Mouse (Mus musculus) olfactory bulb, adult 2 months (tissue): ENCODE measurements around the gene Nmur1.

Experiments used
- CTCF ChIP-seq: fragments of 200-500 bp; IDR thresholded peaks from 2 replicates; pipeline ENCODE4 v1.5.1; 2012; ENCODE audit warnings: low read depth, mild to moderate bottlenecking, low read length, moderate library complexity; ENCODE audit not compliant: insufficient read depth
- POLR2A ChIP-seq: fragments of 200-500 bp; IDR thresholded peaks from 2 replicates; pipeline ENCODE4 v1.6.1; 2012; ENCODE audit warnings: mild to moderate bottlenecking, low read depth, low read length, moderate library complexity; ENCODE audit not compliant: insufficient read depth

DNA sequence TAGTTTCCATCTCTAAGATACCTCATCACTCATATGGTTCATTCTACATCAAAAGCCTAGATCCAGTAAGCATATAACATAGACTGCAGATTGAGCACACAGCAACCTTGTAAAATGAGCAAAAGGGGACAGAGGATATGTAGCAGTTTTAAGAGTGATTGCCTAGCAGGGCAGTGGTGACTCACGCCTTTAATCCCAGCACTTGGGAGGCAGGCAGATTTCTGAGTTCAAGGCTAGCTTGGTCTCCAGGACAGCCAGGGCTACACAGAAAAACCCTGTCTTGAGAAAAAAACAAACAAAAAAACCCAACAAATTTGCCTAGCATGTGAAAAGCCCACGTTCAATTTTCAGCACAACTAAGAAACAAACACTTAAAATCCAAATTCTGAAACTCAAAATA, 71.8 kb downstream of the Nmur1 start:
- no peak for TF ChIP-seq POLR2A
- no peak for TF ChIP-seq CTCF
